Mouse (Mus musculus) left cerebral cortex, adult 2 months (tissue): ENCODE measurements around the gene Gm10300. TPM values are rescaled to one million over a fixed set of nuclear protein-coding genes. Genes with fewer than 3 reads are reported as not detected.

Source experiments
- DNase-seq, 2 experiments: peaks; one replicate each; pipeline ENCODE4 v3.0.0; 2021 to 2022; ENCODE audit warnings: low spot score in 2 of 2, mixed read lengths in 1 of 2; ENCODE audit errors: extremely low spot score in 1 of 2
- H3K27ac ChIP-seq: fragments of 200-600 bp; 2 replicates; pipeline ENCODE4 v1.8.1; 2022
- H3K4me3 ChIP-seq: fragments of 200-600 bp; 2 replicates; pipeline ENCODE4 v1.8.1; 2022
- CTCF ChIP-seq: fragments of 200-600 bp; IDR thresholded peaks from 2 replicates; pipeline ENCODE4 v1.8.1; 2022; ENCODE audit warnings: antibody characterized with exemption, mild to moderate bottlenecking, moderate library complexity
- intact Hi-C: fragments of 180-260 bp; cut with DNase I; formaldehyde crosslinking; loops from one replicate; pipeline ENCODE4 v1.15.1; 2025
- total RNA-seq, 2 experiments: library from RNA; stranded (reverse); gene quantifications; 2 replicates each; pipeline ENCODE4 v1.2.3; 2021

Gm10300 gene
- total RNA-seq, 2 experiments from 2014 or later = not detected

DNA sequence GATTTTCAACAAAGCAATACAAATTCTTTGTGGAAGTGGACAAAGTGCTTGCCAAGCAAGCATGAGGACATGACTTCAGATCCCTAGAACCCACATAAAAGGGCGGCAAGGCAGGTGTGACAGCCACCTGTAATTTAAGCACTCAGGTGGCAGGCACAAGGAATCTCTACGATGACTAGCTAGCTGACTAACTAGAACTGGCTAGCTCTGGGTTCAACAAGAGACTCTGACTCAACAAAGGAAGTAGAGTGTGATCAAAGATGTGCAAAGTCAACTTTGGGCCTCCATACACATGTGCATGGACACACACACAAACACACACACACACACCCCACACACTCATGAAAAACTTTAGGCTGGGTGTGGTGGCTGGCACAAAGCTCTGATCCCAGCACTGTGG is 35.0 kb upstream of the Gm10300 start:
- no peak overlapping the region for H3K4me3 ChIP-seq
- intact Hi-C loops = loop anchor here (5.0 kb wide), 1 partner anchor 38 kb away; the partner anchor contains the start of gene Epb41
- no peak for TF ChIP-seq CTCF
- peak overlapping the region; percentile 5 for H3K27ac ChIP-seq
- DNase-seq = no peak

DNA sequence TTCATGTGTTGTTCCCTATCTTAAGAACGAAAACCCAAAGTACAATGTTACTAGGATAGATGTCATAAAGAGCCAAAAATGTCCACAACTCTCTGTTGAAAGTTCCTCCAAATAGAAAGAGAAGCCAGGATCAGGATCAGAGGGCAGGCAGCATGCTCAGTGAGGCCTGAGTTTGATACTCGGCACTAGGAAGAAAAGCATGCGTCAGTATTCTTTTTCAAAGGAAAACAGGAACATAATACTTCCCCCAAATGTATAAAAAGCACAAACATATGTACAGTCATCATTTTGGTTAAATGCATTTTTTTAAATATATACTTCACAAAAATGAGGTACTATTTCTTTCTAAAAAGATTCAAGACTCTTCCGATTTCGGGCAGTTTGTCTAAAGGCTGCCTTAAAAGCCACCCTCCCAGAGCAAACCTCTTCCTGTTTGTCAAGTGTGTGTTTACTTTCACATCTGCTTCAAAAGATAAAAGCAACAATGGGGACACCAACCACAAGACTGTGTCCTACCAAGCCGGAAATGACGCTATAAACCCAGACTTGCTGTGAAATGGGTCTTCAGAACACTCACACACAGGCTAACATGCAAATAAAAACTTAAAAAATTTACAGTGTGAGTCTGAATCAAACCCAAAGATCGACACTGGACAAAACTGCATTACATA is 34.4 kb upstream of the Gm10300 start:
- intact Hi-C loops = loop anchor here (5.0 kb wide), 1 partner anchor 37 kb away; the partner anchor contains the start of gene Epb41
- peak overlapping the region; percentile 5 for H3K27ac ChIP-seq
- DNase-seq = no peak
- no peak for TF ChIP-seq CTCF
- H3K4me3 ChIP-seq = no peak overlapping the region

DNA sequence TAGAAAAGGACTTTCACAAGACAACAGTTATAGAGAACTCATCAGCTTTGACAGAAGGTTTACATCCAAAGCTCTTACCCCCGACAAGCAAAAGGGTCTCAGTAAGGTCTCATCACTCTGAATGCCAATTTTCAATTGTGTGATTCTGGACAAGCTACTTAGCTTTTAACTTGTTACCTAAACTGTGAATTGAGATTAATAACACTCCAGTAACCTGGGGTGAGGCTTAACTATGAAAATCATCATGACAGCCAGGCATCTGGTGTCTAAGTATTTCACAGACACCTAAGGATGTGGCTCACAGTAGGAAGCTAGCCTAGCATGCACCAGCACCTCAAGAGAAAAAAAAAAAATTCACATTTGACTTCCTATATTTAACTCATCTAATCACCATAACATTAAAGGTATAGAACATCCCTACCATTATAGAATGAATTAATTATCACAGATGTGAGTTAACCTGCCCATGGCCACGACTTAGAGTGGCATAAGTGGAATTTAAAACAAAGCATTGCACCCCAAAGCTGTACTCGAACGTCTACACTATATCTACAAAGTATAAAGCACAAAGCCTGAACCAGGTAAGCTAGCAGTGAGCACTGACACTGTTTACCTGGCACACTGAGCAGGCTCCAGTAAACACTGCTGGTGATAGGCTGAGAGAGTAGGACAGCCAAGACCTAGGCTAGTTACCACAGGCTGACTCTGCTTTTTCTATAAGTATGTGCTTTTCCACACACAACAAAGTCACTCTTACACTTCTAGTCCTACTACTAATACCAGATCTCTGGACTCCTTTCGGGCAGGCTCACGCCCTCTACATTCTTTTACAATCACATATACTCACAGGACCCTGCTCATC is 32.8 kb upstream of the Gm10300 start:
- no peak for TF ChIP-seq CTCF
- intact Hi-C loops = no loop called here
- H3K4me3 ChIP-seq = no peak overlapping the region
- no peak for DNase-seq
- H3K27ac ChIP-seq = no peak overlapping the region

DNA sequence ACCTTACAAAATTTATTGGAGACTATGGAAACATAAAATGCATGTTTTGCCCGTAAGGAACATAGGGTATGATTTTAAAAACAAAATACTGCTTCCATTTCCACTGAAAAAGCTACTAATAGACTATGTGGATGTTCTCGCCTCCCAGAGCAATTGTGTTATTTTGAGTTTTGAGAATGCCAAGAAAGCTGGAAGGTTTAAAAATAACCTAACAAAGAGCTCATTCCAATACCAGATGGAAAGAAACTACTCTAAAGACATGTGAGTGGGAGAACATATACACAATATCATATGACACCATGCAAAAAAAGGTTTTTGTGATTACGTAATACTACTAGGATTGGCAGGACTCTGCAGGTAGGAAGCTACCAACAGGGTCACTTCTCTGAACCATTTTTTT is 30.8 kb upstream of the Gm10300 start:
- intact Hi-C loops = no loop called here
- Histone ChIP-seq H3K4me3 (no peak overlapping the region), H3K27ac (no peak overlapping the region)
- DNase-seq = no peak
- no peak for TF ChIP-seq CTCF

DNA sequence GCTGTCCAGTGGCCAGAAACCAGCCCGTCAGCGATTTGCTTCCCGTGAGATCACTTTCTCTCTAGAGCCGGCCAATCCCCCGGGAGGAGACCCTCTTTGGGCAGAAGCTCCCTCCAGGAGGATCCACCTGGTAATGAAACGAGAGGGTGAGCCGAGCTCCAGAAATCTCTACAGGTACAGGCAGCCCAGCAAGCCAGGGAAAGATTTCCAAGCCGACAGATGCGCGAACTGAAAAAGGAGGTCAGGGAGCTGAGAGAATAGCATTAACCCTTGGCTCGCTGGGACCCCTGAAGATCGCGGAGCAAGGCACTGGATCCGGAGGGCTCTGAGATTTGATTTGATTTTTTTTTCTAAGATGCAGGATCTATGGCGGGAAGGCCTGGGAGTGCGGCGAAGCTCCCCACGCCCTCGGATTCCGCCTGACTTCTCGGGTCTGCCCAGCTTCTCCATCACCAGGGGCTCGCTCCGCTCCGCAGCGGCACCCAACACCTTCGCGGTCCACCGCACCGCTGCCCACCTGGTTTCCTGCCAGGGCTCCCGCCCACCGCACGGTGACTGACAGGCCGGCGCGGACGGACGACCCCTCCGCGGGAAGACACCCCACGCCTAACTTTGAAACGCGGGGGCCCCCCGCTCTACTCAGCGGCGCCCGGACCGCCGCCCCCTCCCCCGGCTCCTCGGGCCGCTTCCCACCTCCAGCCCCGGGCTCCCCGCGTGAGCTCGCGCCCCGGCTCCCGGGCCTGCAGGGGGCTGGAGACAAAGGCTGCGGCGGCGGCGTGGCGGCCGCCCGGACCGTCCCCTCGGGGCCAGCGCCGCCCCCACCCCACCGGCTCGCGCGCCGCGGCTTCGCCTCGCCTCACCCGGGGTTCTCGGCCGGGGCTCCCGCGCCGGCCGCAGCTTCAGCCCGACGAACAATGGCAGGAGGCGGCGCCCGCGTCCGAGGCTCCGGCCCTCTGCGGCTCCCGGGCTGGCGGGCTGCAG is 26.2 kb upstream of the Gm10300 start:
- no peak for TF ChIP-seq CTCF
- peak; percentile 28 to 29 for DNase-seq

DNA sequence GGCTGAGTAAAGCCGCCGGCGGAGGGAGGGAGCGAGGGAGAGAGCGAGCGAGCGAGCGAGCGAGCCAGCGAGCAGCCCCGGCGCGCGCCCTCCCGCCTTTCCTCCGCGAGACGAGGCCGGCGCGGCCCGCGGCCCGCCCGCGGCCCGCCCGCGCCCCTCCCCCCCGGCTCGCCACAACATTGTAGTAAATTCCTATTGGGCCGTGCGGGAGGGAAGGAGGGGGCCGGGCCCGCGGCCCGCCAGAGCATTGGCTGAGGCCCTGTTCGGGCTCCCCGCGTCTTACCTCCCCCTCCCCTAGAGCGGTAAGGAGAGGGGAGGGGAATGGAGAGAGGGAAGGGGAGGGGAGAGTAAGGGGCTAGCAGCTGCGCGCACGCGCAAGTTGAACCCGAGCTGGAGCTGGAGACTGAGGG is 25.5 kb upstream of the Gm10300 start:
- TF ChIP-seq CTCF = no peak
- intact Hi-C loops = loop anchor here (5.0 kb wide), 1 partner anchor 52 kb away; no protein-coding TSS in a partner anchor

More for the DNA sequence above, 26.2 kb upstream of the Gm10300 start:
- intact Hi-C loops = loop anchor here (5.0 kb wide), 1 partner anchor 51 kb away; no protein-coding TSS in a partner anchor
- Histone ChIP-seq H3K27ac (peak overlapping the region; percentile 38; the same call in 1 of the 2 replicates), H3K4me3 (peak overlapping the region; percentile 80)

DNA sequence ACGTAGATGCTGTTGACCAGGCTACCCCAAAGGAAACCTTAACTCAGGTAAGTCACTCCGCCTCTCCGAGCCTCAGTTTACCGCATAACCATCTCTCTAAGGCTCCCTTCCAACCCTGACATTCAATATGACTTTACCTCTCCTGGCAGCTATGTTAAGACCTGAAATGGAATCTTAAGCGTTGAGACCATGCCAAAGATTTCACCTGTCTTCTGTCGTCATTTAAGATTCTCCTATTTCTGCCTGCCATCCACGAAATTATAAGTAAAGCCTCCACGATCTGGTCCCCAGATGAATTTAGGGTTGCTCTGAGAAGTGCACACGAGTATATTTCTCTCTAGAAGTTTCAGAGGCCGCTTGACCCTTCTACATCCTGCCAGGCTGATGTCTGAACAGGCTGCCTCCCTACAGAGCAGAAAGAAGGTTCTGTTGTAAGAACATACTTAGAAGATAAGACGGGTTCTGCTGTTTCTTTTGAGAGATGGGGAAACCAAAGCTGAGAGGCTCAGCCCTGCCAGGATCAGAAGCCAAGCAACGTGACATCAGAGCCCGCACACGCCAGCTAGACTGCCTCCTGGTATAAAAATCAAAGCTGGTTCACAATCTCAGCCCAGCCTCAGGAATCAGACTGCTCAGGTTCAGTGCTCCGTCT is 24.8 kb upstream of the Gm10300 start:
- TF ChIP-seq CTCF = no peak
- intact Hi-C loops = loop anchor here (5.0 kb wide), 1 partner anchor 52 kb away; no protein-coding TSS in a partner anchor
- Histone ChIP-seq H3K4me3 (peak overlapping the region; percentile 80), H3K27ac (no peak overlapping the region)
- DNase-seq = no peak

More for the DNA sequence above, 25.5 kb upstream of the Gm10300 start:
- peak; percentile 74 to 87 for DNase-seq
- H3K4me3 ChIP-seq = peak overlapping the region; percentile 80
- H3K27ac ChIP-seq = no peak overlapping the region

DNA sequence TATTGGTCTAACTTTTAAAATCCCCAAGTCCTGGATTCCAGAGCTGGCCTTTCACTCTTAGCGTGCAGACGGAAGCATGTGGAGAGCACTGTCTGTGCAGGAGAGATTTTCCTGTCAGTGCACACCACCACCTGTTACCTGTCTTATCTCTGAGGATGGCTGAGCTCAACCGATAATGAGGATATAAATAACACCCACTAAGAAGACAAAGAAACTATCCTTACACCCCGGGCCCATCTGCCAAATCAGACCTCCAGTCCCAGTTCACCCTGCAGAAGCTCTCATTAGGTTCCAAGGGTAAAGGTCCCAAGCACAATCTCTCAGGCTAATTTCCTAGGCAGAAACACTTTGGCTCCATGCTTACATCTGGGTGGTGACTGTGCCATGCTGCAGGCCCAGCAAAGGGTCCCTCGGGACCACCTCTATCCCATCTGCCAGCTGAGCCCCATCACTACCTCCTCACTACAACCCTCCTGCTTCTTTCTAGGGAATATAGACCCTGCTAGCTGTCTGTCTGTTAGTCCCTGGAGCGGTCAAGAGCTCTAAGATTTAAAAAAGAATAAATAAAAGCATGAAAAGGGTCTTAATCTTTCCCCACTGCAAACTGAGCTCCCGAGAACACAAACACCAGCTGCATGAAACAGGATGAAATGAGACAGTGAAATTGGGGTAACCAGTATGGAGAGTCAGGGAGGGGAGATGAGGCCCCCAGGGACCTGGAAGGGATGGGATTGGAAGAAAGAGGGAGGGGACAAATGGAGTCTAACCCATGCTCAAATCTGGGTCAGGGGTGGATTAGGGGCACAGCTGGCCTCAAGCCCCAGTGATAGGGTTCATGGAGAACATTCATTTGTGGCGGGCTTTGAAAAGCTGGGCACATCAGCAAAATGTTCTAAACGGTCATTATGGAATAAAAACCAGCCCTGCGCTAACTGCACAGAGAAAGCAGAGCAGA is 22.9 kb upstream of the Gm10300 start:
- DNase-seq = no peak
- Histone ChIP-seq H3K27ac (no peak overlapping the region), H3K4me3 (no peak overlapping the region)
- intact Hi-C loops = no loop called here
- TF ChIP-seq CTCF = no peak

DNA sequence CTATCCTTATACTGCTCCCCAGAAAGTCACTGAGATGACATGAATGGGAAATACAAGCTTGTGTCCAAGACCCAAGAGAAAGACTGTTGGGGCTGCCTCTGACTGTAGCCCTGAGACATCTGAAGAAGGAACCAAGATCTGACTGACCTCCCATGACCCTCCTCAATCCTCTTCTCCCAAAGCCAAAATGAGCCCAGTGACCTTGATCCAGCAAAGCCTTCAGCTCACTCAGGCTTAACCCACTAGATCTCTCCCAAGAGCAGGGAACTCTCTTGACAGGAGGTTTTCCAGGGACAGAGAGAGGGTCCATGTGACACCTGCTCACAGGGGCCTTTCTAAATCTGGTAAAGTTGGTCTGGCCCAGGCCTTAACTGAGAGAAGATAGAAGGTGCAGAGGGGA is 17.2 kb upstream of the Gm10300 start:
- no peak for TF ChIP-seq CTCF
- intact Hi-C loops = no loop called here
- Histone ChIP-seq H3K27ac (no peak overlapping the region), H3K4me3 (no peak overlapping the region)
- no peak for DNase-seq

DNA sequence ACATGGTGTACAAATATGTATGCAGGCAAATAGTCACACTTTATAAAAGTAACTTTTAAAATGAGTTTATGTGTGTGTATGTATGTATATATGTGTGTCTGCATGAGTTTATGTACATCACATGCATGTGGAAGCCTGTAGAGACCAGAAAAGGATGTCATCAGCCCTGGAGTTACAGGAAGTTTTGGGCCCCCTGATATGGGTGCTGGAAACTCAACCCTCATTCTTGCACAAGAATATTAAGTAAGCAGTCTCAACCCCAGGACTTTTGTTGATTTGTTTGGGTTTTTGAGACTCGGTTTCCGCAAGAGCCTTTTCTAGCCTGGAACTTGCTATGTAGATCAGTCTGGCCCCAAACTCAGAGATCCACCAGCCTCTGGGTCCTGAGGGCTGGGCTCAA is 15.0 kb upstream of the Gm10300 start:
- no peak for TF ChIP-seq CTCF
- DNase-seq = no peak
- Histone ChIP-seq H3K27ac (no peak overlapping the region), H3K4me3 (no peak overlapping the region)
- intact Hi-C loops = no loop called here
